Mouse (Mus musculus) embryonic facial prominence, embryonic 14.5 days (tissue): Measurements from ENCODE around the gene Aifm2. TPM values are rescaled to one million over a fixed set of nuclear protein-coding genes. Genes with fewer than 3 reads are reported as not detected.

Source experiments
- ATAC-seq: fragments of 200-750 bp; cut with Nextera tagmentation; 2 replicates; pipeline ENCODE4 v1.8.0; 2017; ENCODE audit warnings: low read depth, moderate number of reproducible peaks, moderate TSS enrichment
- DNase-seq: peaks from one replicate; pipeline ENCODE4 v3.0.0-alpha.2; 2015; ENCODE audit warnings: low spot score
- H3K27ac ChIP-seq: fragments of 300-500 bp; sonication (generic); replicated peaks from 2 replicates; pipeline ENCODE4 v1.5.1; 2014; ENCODE audit warnings: low read depth, mild to moderate bottlenecking, low read length, moderate library complexity
- H3K27me3 ChIP-seq: fragments of 300-500 bp; sonication (generic); replicated peaks from 2 replicates; pipeline ENCODE4 v1.6.1; 2014; ENCODE audit warnings: low read length; ENCODE audit not compliant: control insufficient read depth, insufficient read depth
- H3K36me3 ChIP-seq: fragments of 300-500 bp; sonication (generic); 2 replicates; pipeline ENCODE4 v1.6.1; 2014; ENCODE audit warnings: low read length, mixed read lengths; ENCODE audit not compliant: control insufficient read depth, insufficient read depth
- H3K4me1 ChIP-seq: fragments of 300-500 bp; sonication (generic); 2 replicates; pipeline ENCODE4 v1.6.1; 2014; ENCODE audit warnings: antibody characterized with exemption, low read length; ENCODE audit not compliant: control insufficient read depth, insufficient read depth
- H3K4me2 ChIP-seq: fragments of 300-500 bp; sonication (generic); 2 replicates; pipeline ENCODE4 v1.6.1; 2014; ENCODE audit warnings: low read depth, mild to moderate bottlenecking, low read length, moderate library complexity, mixed read lengths
- H3K4me3 ChIP-seq: fragments of 300-500 bp; sonication (generic); 2 replicates; pipeline ENCODE4 v1.5.1; 2014; ENCODE audit warnings: low read depth, mild to moderate bottlenecking, low read length
- H3K9ac ChIP-seq: fragments of 300-500 bp; sonication (generic); 2 replicates; pipeline ENCODE4 v1.6.1; 2014; ENCODE audit warnings: low read depth, mild to moderate bottlenecking, low read length, moderate library complexity, mixed read lengths
- H3K9me3 ChIP-seq: fragments of 300-500 bp; sonication (generic); 2 replicates; pipeline ENCODE4 v1.6.1; 2016; ENCODE audit warnings: low read length; ENCODE audit not compliant: control insufficient read depth
- WGBS: fragments of 180-500 bp; shearing (Covaris S2); extraction: QIAGEN DNeasy Blood & Tissue Kit; methylation state at CpG from one replicate; pipeline ENCODE4 v1.1.7; 2014; 5-methylcytosine and 5-hydroxymethylcytosine counted together
- polyA plus RNA-seq: library from polyadenylated mRNA; unstranded; fragments of >200 nt; fragmentation: Nextera tagmentation; extraction: Ambion mirVana; gene quantifications from 2 replicates; pipeline ENCODE4 v1.2.1, GENCODE M21; 2014

The Aifm2 gene
- polyA plus RNA-seq, 1 experiment from 2014 or later, result 13.8 TPM

GRCm38 (mm10) chr10:61745133-61745532 lies 30.1 kb downstream of the Aifm2 start:
- Histone ChIP-seq H3K27me3 (no peaks in the 10 kb centered on the region), H3K4me1 (no peaks in the 10 kb centered on the region), H3K27ac (no peak overlapping the region), H3K9me3 (no peaks in the 10 kb centered on the region), H3K4me3 (no peak overlapping the region), H3K4me2 (no peak overlapping the region), H3K9ac (no peak overlapping the region), H3K36me3 (peaks cover 94% of the 10 kb centered on the region)
- WGBS, result 92% methylated on average over 4 of the region's 4 CpGs
- ATAC-seq (no peak), DNase-seq (no peak)

GRCm38 (mm10) chr10:61747302-61747701 lies 32.2 kb downstream of the Aifm2 start:
- Histone ChIP-seq H3K9ac (no peak overlapping the region), H3K4me3 (no peak overlapping the region), H3K36me3 (peaks cover 94% of the 10 kb centered on the region), H3K27me3 (no peaks in the 10 kb centered on the region), H3K4me2 (no peak overlapping the region), H3K27ac (no peak overlapping the region), H3K4me1 (no peaks in the 10 kb centered on the region), H3K9me3 (no peaks in the 10 kb centered on the region)
- ATAC-seq (no peak), DNase-seq (no peak)
- WGBS, result 91% methylated on average over 13 of the region's 13 CpGs

DNA sequence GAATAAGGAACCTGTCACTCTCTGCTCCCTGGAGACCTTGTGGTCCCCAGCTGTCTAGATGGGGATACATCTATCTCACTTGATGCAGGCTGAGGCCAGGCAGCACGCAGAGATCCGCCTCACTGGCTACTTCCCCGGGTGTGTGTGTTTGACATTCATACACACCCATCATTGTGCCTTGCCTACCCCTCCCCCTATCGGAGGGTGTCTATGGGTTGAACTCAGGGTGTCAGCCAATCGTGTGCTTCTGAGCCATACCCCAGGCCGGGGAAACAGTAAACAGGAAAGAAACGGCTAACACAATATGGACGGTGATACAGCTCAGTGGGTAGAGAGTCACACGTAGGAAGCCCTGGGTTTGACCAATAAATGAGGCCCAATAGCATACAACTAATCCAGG lies 35.0 kb downstream of the Aifm2 start:
- no peak for ATAC-seq
- H3K36me3 ChIP-seq, result peaks cover 96% of the 10 kb centered on the region

GRCm38 (mm10) chr10:61751534-61752219 lies 36.6 kb downstream of the Aifm2 start:
- no peaks in the 10 kb centered on the region for H3K4me1 ChIP-seq
- ATAC-seq (no peak), DNase-seq (no peak)
- 77% methylated on average over 20 of the region's 20 CpGs for whole genome bisulfite sequencing
- H3K9me3 ChIP-seq, result no peaks in the 10 kb centered on the region
- H3K36me3 ChIP-seq, result peaks cover 96% of the 10 kb centered on the region
- H3K27me3 ChIP-seq, result no peaks in the 10 kb centered on the region
- H3K27ac ChIP-seq, result no peak overlapping the region
- no peak overlapping the region for H3K4me2 ChIP-seq
- no peak overlapping the region for H3K9ac ChIP-seq
- H3K4me3 ChIP-seq, result no peak overlapping the region

More for the DNA sequence above, 35.0 kb downstream of the Aifm2 start:
- WGBS, result 93% methylated on average over 9 of the region's 9 CpGs
- Histone ChIP-seq H3K9me3 (no peaks in the 10 kb centered on the region), H3K27ac (no peak overlapping the region), H3K4me1 (no peaks in the 10 kb centered on the region), H3K4me2 (no peak overlapping the region), H3K9ac (no peak overlapping the region), H3K27me3 (no peaks in the 10 kb centered on the region), H3K4me3 (no peak overlapping the region)
- DNase-seq, result no peak

DNA sequence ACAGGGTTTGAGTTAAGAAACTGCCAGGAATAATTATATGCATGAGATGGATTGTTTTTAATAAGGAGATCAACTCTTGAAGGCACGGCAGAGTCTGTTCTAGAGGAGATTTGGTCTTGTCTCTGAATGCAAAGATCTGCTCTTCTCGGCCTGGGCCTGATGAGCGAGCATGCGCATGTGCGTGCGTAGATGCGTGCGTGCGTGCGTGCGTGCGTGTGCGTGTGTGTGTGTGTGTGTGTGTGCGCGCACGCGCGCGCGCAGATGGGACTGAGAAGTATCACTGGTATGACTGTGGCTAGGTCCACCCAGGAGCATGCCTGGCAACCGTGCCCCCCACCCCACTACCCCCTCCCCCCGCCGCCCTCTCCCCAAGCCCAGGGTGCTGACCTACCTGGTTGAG lies 38.0 kb downstream of the Aifm2 start:
- ATAC-seq (no peak), DNase-seq (no peak)
- H3K27ac ChIP-seq, result no peak overlapping the region
- H3K27me3 ChIP-seq, result no peaks in the 10 kb centered on the region
- H3K4me2 ChIP-seq, result no peak overlapping the region
- H3K4me1 ChIP-seq, result peaks cover 7% of the 10 kb centered on the region
- no peak overlapping the region for H3K4me3 ChIP-seq
- peaks cover 87% of the 10 kb centered on the region for H3K36me3 ChIP-seq
- no peak overlapping the region for H3K9ac ChIP-seq
- no peaks in the 10 kb centered on the region for H3K9me3 ChIP-seq
- WGBS, result 98% methylated on average over 23 of the region's 23 CpGs

DNA sequence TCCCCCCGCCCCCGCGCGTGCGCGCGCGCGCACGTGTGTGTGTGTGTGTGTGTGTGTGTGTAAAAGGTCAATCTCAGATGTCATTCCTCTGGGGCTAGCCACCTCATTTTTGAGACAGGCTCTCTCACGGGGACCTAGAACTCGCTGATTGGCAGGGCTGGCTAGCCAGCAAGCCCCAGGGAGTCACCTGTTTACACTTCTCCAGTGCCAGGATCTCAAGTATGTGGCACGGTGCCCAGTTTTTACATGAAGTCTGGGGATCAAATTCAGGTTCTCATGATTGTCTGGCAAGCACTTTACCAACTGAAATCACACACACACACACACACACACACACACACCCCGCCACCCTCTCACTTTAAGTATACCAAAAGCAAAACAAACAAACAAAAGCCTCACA lies 42.0 kb downstream of the Aifm2 start:
- Histone ChIP-seq H3K27ac (0 out of 2 replicates have a peak overlapping the region, but pooled peaks have one; percentile 11), H3K9ac (no peak overlapping the region), H3K4me1 (peaks cover 16% of the 10 kb centered on the region), H3K4me2 (no peak overlapping the region), H3K27me3 (no peaks in the 10 kb centered on the region), H3K36me3 (peaks cover 52% of the 10 kb centered on the region), H3K4me3 (no peak overlapping the region), H3K9me3 (no peaks in the 10 kb centered on the region)
- peak; percentile 76 for ATAC-seq
- DNase-seq, result peak; percentile 92
- WGBS, result 80% methylated on average over 14 of the region's 14 CpGs

GRCm38 (mm10) chr10:61758904-61759303 lies 43.8 kb downstream of the Aifm2 start:
- ATAC-seq (no peak), DNase-seq (no peak)
- Histone ChIP-seq H3K4me3 (no peak overlapping the region), H3K4me1 (peaks cover 16% of the 10 kb centered on the region), H3K4me2 (no peak overlapping the region), H3K9ac (no peak overlapping the region), H3K27ac (peak overlapping the region; percentile 81), H3K36me3 (peaks cover 34% of the 10 kb centered on the region), H3K27me3 (no peaks in the 10 kb centered on the region), H3K9me3 (no peaks in the 10 kb centered on the region)
- WGBS, result 93% methylated on average over 2 of the region's 2 CpGs

DNA sequence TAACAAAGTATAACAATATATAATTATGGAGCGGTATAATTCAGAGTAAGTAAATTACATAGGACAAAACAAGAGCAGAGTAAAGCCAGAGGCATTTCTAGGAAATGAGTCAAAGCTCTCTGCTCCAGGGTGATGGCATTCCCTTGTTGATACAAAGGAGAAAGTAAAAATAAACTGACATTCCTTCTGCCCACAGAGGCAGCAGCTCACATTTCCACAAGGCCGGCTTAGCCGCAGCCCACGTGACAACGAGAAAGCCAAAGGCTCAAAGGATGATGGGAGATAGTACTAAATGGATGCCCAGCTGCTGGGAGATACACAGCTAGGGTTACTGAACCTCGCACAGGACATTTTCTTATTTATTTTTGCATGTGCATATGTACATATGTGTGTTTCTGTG lies 44.8 kb downstream of the Aifm2 start:
- Histone ChIP-seq H3K4me2 (no peak overlapping the region), H3K27ac (peak overlapping the region; percentile 81), H3K4me3 (no peak overlapping the region), H3K27me3 (no peaks in the 10 kb centered on the region), H3K4me1 (peaks cover 16% of the 10 kb centered on the region), H3K9ac (no peak overlapping the region), H3K9me3 (no peaks in the 10 kb centered on the region), H3K36me3 (peaks cover 24% of the 10 kb centered on the region)
- ATAC-seq (peak; percentile 77), DNase-seq (peak; percentile 93)
- 24% methylated on average over 6 of the region's 6 CpGs for WGBS

- no peak overlapping the region for H3K4me3 ChIP-seq
- H3K9me3 ChIP-seq, result no peaks in the 10 kb centered on the region
- WGBS, result 71% methylated on average over 8 of the region's 8 CpGs
- 0 out of 2 replicates have a peak overlapping the region, but pooled peaks have one; percentile 13 for H3K27ac ChIP-seq
- H3K9ac ChIP-seq, result no peak overlapping the region
- H3K27me3 ChIP-seq, result no peaks in the 10 kb centered on the region
- H3K4me1 ChIP-seq, result peaks cover 18% of the 10 kb centered on the region; the same call in 1 of the 2 replicates
- no peak overlapping the region for H3K4me2 ChIP-seq
- ATAC-seq, result peak; percentile 28; the same call in 1 of the 2 replicates
- no peaks in the 10 kb centered on the region for H3K36me3 ChIP-seq
- peak; percentile 35 for DNase-seq
Observed at GRCm38 (mm10) chr10:61764689-61765088, 49.6 kb downstream of the Aifm2 start.
